Comparison of ENCODE assay signal across 24 mouse cellular contexts in genomic region chr3:139676192-139676591, GRCm38 (mm10).
"Had no signal": no experiment of that assay in that cellular context is flagged by ENCODE, and none has a peak within 500 bp of the region (broad histone marks: within the 10 kb centered on the region; RNA-seq: fewer than 3 reads in every experiment).

No protein-coding gene starts in this region.

- H3K27me3 ChIP-seq: heart, embryonic 12.5 days; heart, embryonic 15.5 days; hindbrain, embryonic 13.5 days; hindbrain, embryonic 15.5 days; limb, embryonic 12.5 days; liver, embryonic 13.5 days; liver, embryonic 15.5 days had no signal

- H3K9me3 ChIP-seq: heart, embryonic 12.5 days; heart, embryonic 15.5 days; hindbrain, embryonic 13.5 days; hindbrain, embryonic 15.5 days; limb, embryonic 10.5 days; limb, embryonic 12.5 days; liver, embryonic 13.5 days; liver, embryonic 15.5 days had no signal

- H3K9ac ChIP-seq: heart, embryonic 12.5 days; heart, embryonic 15.5 days; hindbrain, embryonic 13.5 days; hindbrain, embryonic 15.5 days; limb, embryonic 12.5 days; liver, embryonic 13.5 days; liver, embryonic 15.5 days had no signal

- H3K4me1 ChIP-seq: heart, embryonic 15.5 days; hindbrain, embryonic 13.5 days; hindbrain, embryonic 15.5 days; limb, embryonic 10.5 days; limb, embryonic 12.5 days; liver, embryonic 13.5 days; liver, embryonic 15.5 days had no signal

- H3K4me3 ChIP-seq: heart, adult 2 months; heart, embryonic 12.5 days; heart, embryonic 15.5 days; hindbrain, embryonic 13.5 days; hindbrain, embryonic 15.5 days; layer of hippocampus, adult 2 months; left cerebral cortex, adult 2 months; limb, embryonic 10.5 days; limb, embryonic 12.5 days; liver, embryonic 13.5 days; liver, embryonic 15.5 days had no signal

- H3K36me3 ChIP-seq: heart, embryonic 12.5 days; heart, embryonic 15.5 days; hindbrain, embryonic 13.5 days; hindbrain, embryonic 15.5 days; limb, embryonic 10.5 days; limb, embryonic 12.5 days; liver, embryonic 13.5 days; liver, embryonic 15.5 days had no signal

- H3K4me2 ChIP-seq: heart, embryonic 12.5 days; heart, embryonic 15.5 days; hindbrain, embryonic 13.5 days; hindbrain, embryonic 15.5 days; limb, embryonic 12.5 days; liver, embryonic 11.5 days; liver, embryonic 13.5 days; liver, embryonic 15.5 days had no signal

- H3K27ac ChIP-seq: heart, adult 2 months; heart, embryonic 15.5 days; hindbrain, embryonic 13.5 days; hindbrain, embryonic 15.5 days; hindbrain, postnatal 0 days; layer of hippocampus, adult 2 months; left cerebral cortex, adult 2 months; limb, embryonic 10.5 days; limb, embryonic 12.5 days; liver, embryonic 13.5 days; liver, embryonic 15.5 days had no signal

- ATAC-seq: hindbrain, postnatal 0 days; intestine, postnatal 0 days had no signal

- DNase-seq: gastrocnemius, postnatal 14 days; gastrocnemius, postnatal 36 days; heart, adult 11 months; heart, adult 2 months; heart, postnatal 36 days; kidney, adult 18-20 months; kidney, adult 8-10 months; kidney, postnatal 10 days; kidney, postnatal 25 days; kidney, postnatal 4 days; liver; liver, embryonic 13.5 days had no signal
